Mouse (Mus musculus) spleen, adult 2 months (tissue): ENCODE results near the gene Fgfr2. TPM values are rescaled to one million over a fixed set of nuclear protein-coding genes. Genes with fewer than 3 reads are reported as not detected.
"Not testable (repeated sequence)": the region's sequence is repeated elsewhere in the genome, so short reads cannot be mapped to it uniquely, and the experiment has no call there.

Source experiments
- DNase-seq, 2 experiments: peaks; one replicate each; pipeline versions ENCODE4 v3.0.0 to v3.0.0-alpha.2; 2012 to 2021; ENCODE audit warnings: low spot score in 2 of 2, low read depth in 1 of 2
- H3K27ac ChIP-seq: fragments of 200-500 bp; 2 replicates; pipeline ENCODE4 v1.5.1; 2012; ENCODE audit warnings: low read length, inconsistent platforms; ENCODE audit not compliant: insufficient read depth
- H3K27me3 ChIP-seq: fragments of 200-500 bp; 2 replicates; pipeline ENCODE4 v1.6.1; 2012; ENCODE audit warnings: mild to moderate bottlenecking, moderate library complexity, low read length, inconsistent platforms; ENCODE audit not compliant: control insufficient read depth, insufficient read depth
- H3K36me3 ChIP-seq: fragments of 200-500 bp; 2 replicates; pipeline ENCODE4 v1.6.1; 2012; ENCODE audit warnings: mild to moderate bottlenecking, low read length, inconsistent platforms; ENCODE audit not compliant: control insufficient read depth, insufficient read depth
- H3K4me1 ChIP-seq: fragments of 200-500 bp; 2 replicates; pipeline ENCODE4 v1.6.1; 2011; ENCODE audit warnings: inconsistent platforms; ENCODE audit not compliant: control insufficient read depth, insufficient read depth, insufficient read length
- H3K4me3 ChIP-seq: fragments of 200-500 bp; 2 replicates; pipeline ENCODE4 v1.5.1; 2011; ENCODE audit warnings: mild to moderate bottlenecking, inconsistent platforms; ENCODE audit not compliant: insufficient read depth, insufficient read length; ENCODE audit errors: extremely low read depth
- CTCF ChIP-seq: fragments of 200-500 bp; IDR thresholded peaks from 2 replicates; pipeline ENCODE4 v1.5.1; 2011; ENCODE audit warnings: mild to moderate bottlenecking, inconsistent platforms; ENCODE audit not compliant: insufficient read depth, insufficient read length, insufficient replicate concordance; ENCODE audit errors: extremely low read depth
- POLR2A ChIP-seq: fragments of 200-500 bp; IDR thresholded peaks from 2 replicates; pipeline ENCODE4 v1.6.1; 2011; ENCODE audit warnings: low read depth, low read length, inconsistent platforms
- WGBS: fragments of 180-500 bp; shearing (Covaris S2); methylation state at CpG from one replicate; pipeline ENCODE4 v1.1.7; 2018; 5-methylcytosine and 5-hydroxymethylcytosine counted together
- polyA plus RNA-seq: library from polyadenylated mRNA; depleted of rRNA; stranded (reverse); fragments of >200 nt; gene quantifications from 2 replicates; pipeline ENCODE4 v1.2.3, GENCODE M21; 2012

Fgfr2 gene
- polyA plus RNA-seq, 1 experiment = 1.6 TPM

DNA sequence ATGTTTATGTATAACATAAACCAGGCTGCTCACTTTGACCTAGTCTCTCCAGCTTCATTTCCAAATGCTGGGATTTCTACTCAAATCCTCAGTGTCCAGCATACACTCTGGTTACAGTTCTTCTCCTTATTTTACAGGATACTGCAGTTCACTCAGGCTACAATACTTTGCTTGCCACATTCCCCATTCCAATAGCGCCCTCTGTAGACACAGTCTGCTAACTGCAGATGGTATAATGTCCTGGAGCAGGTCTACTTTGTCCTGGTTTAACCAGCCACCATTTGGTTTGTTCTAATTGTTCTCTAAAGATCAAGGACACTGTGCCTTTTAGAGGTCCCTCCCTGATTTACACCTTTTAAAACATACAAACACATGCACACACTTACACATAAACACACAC lies 2047.2 kb downstream of the Fgfr2 start:
- Histone ChIP-seq H3K4me1 (no peaks in the 10 kb centered on the region), H3K36me3 (no peaks in the 10 kb centered on the region), H3K27ac (no peak overlapping the region), H3K27me3 (no peaks in the 10 kb centered on the region), H3K4me3 (no peak overlapping the region)
- DNase-seq = peak in 1 of 2 experiments; percentile 18
- TF ChIP-seq CTCF (no peak), POLR2A (no peak)
- 3% methylated on average over 1 of the region's 1 CpGs for WGBS

DNA sequence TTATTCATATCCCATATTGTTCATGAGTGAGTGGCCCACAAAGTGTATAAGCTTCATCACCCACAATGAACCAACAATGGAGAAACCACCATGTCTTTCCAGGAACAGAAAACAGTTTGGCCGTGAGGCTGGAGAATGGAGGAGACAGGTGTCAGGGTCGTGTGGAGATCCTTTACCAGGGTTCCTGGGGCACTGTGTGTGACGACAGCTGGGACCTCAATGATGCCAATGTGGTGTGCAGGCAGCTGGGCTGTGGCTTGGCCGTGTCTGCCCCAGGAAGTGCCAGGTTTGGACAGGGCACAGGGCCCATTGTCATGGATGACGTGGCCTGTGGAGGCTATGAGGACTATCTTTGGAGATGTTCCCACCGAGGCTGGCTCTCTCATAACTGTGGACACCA lies 2049.1 kb downstream of the Fgfr2 start:
- H3K36me3 ChIP-seq, H3K4me3 ChIP-seq, H3K27ac ChIP-seq, DNase-seq, H3K4me1 ChIP-seq, H3K27me3 ChIP-seq: not testable (repeated sequence)
- WGBS = 67% methylated on average over 6 of the region's 6 CpGs

DNA sequence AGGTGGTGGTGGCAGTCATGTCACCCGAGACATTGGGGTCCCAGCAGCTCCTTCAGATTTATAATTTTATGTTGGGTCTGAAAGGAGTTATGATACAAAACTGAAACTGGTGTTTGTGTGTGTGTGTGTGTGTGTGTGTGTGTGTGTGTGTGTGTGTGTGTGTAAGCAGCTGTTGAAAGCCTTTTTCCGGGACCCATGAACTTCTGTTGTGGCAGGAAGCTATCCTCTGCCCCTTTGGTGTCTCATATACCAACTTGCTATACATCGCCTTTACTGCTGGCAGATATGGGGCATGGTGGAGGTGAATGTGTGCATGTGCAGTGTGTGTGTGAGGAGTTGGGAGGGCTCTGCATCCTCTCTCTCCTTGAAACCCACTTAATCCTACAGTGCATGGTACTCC lies 2049.7 kb downstream of the Fgfr2 start:
- 66% methylated on average over 3 of the region's 3 CpGs for WGBS

DNA sequence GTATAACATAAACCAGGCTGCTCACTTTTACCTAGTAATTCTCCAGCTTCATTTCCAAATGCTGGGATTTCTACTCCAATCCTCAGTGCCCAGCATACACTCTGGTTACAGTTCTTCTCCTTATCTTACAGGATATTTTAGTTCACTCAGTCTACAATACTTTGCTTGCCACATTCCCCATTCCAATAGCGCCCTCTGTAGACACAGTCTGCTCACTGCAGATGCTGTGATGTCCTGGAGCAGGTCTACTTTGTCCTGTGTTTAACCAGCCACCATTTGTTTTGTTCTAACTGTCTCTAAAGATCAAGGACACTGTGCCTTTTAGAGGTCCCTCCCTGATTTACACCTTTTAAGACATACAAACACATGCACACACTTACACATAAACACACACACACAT lies 2055.0 kb downstream of the Fgfr2 start:
- H3K27ac ChIP-seq, H3K4me3 ChIP-seq, H3K36me3 ChIP-seq, H3K4me1 ChIP-seq, H3K27me3 ChIP-seq: not testable (repeated sequence)
- DNase-seq = peak in 1 of 2 experiments; percentile 22
- 7% methylated on average over 1 of the region's 1 CpGs for WGBS

More for the DNA sequence above, 2049.7 kb downstream of the Fgfr2 start:
- not testable (repeated sequence) for H3K4me1 ChIP-seq, H3K27ac ChIP-seq, H3K36me3 ChIP-seq, H3K27me3 ChIP-seq, H3K4me3 ChIP-seq, DNase-seq

DNA sequence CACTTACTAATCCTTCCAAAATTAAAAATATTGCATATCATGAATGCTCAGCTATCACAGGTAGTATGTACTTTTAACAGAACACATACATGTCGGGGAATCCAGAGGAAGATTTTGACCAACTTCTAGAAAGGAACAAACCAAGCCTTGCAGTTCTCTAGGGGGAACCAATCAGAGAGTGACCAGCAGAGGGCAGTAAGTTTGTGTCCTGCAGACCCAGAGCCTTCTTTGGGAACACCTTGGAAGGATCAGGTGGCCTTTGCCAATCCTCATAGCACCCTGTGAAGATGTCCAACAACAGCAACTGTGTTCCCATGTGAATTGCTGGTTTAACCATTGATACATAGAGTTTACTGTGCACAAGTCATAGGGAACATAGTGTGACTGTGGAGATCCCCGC lies 2060.6 kb downstream of the Fgfr2 start:
- WGBS = 82% methylated on average over 2 of the region's 2 CpGs
- Histone ChIP-seq H3K27ac (no peak overlapping the region), H3K36me3 (no peaks in the 10 kb centered on the region), H3K27me3 (no peaks in the 10 kb centered on the region), H3K4me1 (no peaks in the 10 kb centered on the region), H3K4me3 (no peak overlapping the region)
- TF ChIP-seq POLR2A (no peak), CTCF (no peak)
- DNase-seq = no peak

DNA sequence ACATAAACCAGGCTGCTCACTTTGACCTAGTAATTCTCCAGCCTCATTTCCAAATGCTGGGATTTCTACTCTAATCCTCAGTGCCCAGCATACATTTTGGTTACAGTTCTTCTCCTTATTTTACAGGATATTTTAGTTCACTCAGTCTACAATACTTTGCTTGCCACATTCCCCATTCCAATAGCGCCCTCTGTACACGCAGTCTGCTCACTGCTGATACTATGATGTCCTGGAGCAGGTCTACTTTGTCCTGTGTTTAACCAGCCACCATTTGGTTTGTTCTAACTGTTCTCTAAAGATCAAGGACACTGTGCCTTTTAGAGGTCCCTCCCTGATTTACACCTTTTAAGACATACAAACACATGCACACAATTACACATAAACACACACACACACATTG lies 2063.3 kb downstream of the Fgfr2 start:
- WGBS = 76% methylated on average over 2 of the region's 2 CpGs
- DNase-seq = not testable (repeated sequence)

DNA sequence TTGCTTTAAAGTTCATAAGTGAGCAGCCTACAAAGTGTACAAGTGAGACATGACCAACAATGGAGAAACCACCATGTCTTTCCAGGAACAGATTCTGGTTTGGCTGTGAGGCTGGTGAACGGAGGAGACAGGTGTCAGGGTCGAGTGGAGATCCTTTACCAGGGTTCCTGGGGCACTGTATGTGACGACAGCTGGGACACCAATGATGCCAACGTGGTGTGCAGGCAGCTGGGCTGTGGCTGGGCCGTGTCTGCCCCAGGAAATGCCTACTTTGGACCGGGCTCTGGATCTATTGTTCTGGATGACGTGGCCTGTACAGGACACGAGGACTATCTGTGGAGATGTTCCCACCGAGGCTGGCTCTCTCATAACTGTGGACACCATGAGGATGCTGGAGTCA lies 2065.2 kb downstream of the Fgfr2 start:
- not testable (repeated sequence) for H3K27me3 ChIP-seq, DNase-seq, H3K36me3 ChIP-seq, H3K4me3 ChIP-seq, H3K4me1 ChIP-seq, H3K27ac ChIP-seq
- 74% methylated on average over 9 of the region's 9 CpGs for WGBS

More for the DNA sequence above, 2063.3 kb downstream of the Fgfr2 start:
- not testable (repeated sequence) for H3K4me1 ChIP-seq, H3K27ac ChIP-seq, H3K36me3 ChIP-seq, H3K4me3 ChIP-seq, H3K27me3 ChIP-seq

DNA sequence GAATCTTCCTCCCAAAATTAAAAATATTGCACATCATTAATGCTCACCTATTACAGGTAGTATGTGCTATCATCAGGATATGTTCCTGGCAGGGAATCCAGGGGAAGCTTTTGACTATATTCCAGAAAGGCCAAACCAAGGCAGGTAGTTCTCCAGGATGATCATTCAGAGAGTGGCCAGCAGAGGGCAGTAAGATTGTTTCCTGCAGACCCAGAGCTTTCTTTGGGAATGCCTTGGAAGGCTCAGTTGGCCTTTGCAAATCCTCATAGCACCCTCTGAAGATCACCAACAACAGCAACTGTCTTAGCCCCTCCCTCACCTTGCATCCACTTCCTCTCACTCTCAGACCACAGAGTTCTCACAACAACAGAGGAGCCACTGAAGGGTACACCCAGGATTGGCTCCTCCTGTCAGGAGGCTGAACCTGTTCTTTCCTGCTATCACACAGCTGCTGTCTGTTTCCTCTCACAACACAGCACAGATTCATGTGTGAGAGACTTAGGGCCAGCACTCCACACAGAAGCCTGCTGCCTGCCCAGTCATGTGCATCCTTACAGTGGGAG lies 2068.3 kb downstream of the Fgfr2 start:
- TF ChIP-seq POLR2A = no peak
- no peak for TF ChIP-seq CTCF
- DNase-seq = no peak
- no peaks in the 10 kb centered on the region for H3K27me3 ChIP-seq

DNA sequence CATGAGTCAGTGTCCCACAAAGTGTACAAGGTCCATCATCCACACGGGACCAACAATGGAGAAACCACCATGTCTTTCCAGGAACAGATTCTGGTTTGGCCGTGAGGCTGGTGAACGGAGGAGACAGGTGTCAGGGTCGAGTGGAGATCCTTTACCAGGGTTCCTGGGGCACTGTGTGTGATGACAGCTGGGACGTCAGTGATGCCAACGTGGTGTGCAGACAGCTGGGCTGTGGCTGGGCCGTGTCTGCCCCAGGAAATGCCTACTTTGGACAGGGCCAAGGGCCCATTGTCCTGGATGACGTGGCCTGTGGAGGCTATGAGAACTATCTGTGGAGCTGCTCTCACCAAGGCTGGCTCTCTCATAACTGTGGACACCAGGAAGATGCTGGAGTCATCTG lies 2073.3 kb downstream of the Fgfr2 start:
- H3K27me3 ChIP-seq, H3K36me3 ChIP-seq, DNase-seq, H3K27ac ChIP-seq, H3K4me3 ChIP-seq, H3K4me1 ChIP-seq: not testable (repeated sequence)
- 80% methylated on average over 8 of the region's 8 CpGs for WGBS

More for the DNA sequence above, 2068.3 kb downstream of the Fgfr2 start:
- no peak overlapping the region for H3K4me3 ChIP-seq
- H3K36me3 ChIP-seq = no peaks in the 10 kb centered on the region
- H3K4me1 ChIP-seq = no peaks in the 10 kb centered on the region
- H3K27ac ChIP-seq = no peak overlapping the region

DNA sequence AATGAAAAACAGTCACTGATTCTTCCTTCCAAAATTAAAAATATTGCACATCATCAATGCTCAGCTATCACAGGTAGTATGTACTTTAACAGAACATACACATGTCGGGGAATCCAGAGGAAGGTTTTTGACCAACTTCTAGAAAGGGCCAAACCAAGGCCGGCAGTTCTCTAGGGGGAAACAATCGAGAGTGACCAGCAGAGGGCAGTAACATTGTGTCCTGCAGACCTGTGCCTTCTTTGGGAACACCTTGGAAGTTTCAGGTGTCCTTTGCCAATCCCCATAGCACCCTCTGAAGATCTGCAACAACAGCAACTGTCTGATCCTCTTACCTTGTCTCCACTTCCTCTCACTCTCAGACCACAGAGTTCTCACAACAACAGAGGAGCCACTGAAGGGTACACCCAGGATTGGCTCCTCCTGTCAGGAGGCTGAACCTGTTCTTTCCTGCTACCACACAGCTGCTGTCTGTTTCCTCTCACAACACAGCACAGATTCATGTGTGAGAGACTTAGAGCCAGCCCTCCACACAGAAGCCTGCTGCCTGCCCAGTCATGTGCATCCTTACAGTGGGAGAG lies 2077.8 kb downstream of the Fgfr2 start:
- not testable (repeated sequence) for H3K4me1 ChIP-seq, H3K4me3 ChIP-seq, H3K36me3 ChIP-seq, H3K27me3 ChIP-seq
- 0 out of 2 replicates have a peak overlapping the region, but pooled peaks have one; percentile 44 for H3K27ac ChIP-seq
- WGBS = 30% methylated on average over 3 of the region's 3 CpGs
- peak in 1 of 2 experiments; percentile 5 for DNase-seq
